Mouse (Mus musculus) frontal cortex, adult (tissue): ENCODE measurements around the gene Twf1.

ENCODE experiments used
- ATAC-seq: cut with Nextera tagmentation; 2 replicates; pipeline ENCODE4 v1.9.2; 2017; ENCODE audit warnings: mild to moderate bottlenecking, moderate library complexity, mixed read lengths; ENCODE audit not compliant: low TSS enrichment

The Twf1 gene

GRCm38 (mm10) chr15:94574566-94575268 lies 15.0 kb downstream of the Twf1 start:
- ATAC-seq = no peak

DNA sequence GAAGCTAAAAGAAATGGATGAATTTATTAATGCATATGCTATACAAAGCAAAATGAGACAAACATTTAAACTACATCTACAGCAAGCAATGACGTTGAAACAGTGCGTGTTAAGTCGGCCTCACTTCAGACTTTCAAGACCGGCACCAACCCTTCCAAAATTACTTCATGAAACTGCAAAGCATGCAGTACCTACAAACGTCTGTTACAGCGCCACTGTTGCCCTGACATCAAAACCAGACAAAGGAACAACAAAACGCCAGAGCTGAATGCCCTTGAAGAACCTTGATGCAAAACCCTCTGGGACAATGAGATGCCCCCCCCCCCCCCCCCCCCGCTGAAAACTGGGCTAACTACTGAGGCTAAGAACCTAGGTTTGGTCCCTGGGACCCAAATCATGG lies 16.9 kb downstream of the Twf1 start:
- ATAC-seq = no peak

GRCm38 (mm10) chr15:94571501-94571900 lies 18.2 kb downstream of the Twf1 start:
- no peak for ATAC-seq

DNA sequence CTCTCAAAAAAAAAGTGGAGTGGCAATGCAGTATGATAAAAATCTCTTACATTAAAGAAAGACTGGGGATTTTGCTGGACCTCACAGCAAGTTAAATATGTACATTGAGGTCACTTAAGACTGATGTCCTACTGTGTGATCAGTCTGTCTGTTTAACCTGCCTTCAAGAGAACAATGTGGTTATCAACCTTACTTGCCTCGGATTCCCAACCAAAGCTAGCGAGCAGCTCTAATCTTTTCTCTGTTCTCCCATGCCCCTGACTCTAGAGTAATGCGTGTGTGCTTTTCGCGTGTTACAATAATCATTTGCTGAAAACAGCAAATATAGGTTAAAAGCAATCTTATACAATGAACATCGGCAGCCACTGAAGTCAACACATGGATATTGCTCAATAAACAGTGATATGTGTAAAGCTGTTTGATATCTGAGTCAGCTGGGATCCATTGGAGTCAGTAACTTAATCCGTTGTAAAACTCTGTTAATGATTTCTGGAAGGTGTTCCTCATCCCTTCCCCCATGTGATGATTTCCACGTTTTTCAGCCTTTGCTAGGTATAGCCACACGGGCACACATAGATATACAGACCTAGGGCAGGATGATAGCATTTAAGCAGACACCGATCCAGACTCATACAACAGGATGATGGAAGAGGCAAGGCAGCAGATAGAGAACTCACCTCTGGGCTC lies 21.1 kb downstream of the Twf1 start:
- no peak for ATAC-seq

GRCm38 (mm10) chr15:94565854-94566253 lies 23.8 kb downstream of the Twf1 start:
- ATAC-seq = no peak

DNA sequence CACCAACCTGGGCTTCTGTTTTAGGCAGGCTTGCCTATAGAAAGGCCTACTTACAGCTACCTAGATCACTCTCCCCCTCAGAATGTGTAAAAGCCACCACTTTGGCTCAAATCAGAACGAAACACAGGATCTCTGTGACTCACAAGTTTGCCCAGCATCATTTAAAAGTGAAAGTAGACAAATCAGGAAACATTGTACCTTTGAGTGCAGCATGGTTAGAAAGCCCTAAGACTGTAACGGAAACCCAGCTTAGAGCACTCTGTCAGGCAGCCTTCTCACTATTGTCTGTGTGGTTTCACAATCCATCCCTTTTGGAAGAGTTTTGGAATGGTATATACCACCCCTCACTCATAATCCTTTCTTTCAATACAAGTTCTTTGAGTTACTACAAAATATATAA lies 24.8 kb downstream of the Twf1 start:
- ATAC-seq = no peak

DNA sequence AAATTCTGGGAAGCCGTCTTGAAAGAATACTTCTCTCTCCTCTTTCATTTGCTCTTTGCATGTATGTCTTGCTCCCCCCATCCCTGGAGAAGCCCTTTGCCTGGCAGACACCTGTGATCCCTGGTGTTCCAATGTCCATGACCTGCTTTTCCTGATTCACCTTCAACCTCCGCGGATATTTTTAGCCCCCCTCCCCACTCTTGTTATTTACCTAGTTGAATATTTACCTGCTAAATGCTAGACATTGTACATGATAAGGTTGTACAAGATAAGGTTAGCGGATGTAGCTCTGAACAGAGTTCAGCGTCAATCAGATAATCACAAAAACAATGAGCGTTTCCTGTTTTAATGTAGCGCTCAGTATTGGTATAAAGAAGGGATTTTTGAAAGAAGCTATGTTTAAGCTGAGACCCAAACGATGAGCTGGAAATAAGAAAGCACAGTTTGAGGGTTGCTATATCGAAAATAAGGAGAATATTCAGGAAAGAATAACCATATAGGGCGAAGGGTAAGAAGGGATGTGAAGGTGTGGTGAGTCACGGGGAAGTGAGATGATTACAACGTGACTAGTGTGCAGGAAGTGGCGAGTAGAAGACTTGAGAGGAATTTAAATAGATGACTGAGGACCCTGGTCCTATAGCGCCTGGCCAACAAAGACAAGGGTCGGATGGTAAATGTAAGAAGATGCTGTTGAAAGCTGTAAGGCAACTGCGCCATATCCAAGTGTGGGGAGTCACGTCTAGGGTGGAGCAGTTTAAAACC lies 30.6 kb downstream of the Twf1 start:
- ATAC-seq = no peak

DNA sequence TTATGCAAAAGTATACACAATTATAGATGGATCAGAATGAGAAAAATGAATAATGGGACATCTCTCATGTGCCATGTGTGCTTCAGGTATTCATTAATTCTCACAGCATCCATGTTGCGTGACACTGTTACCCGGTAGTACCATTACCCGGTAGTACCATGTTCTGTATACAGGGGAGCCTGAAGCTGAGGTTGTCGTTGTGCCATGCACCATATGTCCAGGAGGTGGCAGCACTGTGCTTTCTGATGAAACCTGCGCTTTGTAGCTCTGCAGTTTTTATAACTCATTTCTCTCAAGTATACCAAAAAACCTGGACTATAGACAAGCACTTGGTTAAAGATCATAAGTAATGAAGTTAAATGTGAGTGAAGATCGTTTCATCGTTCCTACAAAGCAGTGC lies 32.2 kb downstream of the Twf1 start:
- ATAC-seq = peak; percentile 95

DNA sequence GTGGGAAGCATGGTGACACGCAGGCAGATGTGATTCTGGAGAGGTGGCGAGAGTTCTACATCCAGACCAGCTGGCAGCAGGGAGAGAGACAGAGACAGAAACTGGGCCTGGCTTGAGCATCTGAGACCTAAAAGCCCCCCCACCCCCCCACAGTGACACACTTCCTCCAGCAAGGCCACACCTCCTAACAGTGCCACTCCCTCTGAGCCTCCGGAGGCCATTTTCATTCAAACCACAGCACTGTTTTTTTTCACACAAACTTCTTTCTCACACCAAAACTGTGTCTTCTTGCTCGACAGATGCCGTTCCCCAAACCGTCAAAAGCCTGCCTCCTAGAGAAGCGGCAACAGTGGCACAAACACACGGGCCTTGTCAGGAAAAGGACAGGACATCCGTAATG lies 36.2 kb downstream of the Twf1 start:
- ATAC-seq = no peak

DNA sequence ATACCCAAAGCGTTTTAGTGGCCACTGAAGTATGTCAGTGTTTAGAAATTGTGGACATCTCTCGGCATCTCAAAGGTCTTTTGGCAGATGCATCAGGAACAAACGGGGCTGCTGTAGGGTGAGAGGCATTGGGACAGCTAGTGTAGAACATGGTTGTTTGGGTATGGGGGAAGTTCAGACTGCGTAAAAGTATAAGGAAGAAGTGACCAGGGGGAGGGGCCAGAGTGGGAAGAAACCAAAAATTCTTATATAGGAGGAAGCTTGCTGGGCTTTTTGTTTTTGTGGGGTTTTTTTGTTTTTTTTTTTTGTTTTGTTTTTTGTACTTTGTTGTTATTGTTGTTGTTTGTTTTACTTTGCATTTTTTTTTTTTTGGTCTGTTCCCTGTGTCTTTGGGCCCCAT lies 44.8 kb downstream of the Twf1 start:
- ATAC-seq = no peak

DNA sequence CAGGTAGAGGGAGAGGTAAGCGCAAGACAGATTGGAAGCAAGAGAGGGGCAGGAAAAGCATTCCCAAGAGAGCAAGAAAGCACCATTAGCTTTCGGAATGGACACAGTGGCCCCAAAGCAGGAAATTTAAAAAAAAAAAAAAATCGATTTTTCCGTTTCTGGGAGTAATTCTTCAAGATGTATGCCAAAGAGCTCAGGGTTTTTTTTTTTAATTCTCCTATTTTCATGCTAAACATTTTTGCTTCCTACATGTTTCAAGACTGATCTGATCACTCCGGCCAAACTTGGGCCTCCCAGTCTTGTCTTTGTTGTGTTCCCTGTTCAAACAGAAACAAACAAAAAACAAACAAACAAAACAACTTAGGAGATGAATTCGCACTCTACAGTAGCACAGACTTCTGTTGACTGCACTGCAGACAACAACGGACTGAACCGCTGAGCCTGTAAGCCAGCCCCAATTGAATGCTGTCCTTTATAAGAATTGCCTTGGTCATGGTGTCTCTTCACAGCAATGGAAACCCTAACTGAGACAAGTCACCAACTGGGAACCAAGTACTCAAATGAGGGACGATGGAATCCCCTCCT lies 45.5 kb downstream of the Twf1 start:
- no peak for ATAC-seq

DNA sequence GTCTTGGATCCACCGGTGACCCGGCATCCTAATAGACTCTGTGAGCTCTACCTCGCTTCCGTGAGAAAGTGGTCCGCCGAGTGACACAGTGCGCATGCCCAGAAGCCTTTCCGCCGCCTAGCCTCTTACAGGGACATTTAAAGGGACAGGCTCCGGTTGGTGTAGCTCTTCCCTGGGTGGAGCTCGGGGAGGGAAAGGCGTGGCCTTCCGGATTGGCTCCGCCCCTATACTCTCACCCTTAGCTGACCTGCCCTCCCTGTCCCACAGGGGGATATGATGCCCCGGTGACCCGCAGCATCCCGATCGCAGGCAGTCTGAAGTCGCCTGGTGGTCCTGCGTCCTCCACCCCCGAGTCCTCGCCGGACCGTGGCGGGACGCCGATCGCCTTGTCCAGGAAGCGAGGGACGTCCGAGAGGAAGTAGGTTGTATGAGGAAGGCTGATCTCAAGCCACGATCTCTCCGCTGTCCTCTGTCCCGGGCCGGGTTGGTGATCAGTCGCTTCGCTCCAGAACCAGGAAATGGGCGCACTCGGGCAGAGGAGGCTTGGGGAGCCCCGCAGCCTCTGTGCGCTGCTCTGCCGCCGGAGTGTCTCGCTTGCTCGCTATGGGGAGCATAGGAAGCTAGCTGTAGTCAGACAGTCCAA lies 46.2 kb downstream of the Twf1 start, which contains the start of the genes Pus7l and Irak4:
TSS of gene Pus7l (minus strand) at position 139 of the 643 bp plus-strand sequence.
TSS of gene Irak4 (plus strand) at position 235 of the 643 bp plus-strand sequence.
- ATAC-seq = peak; percentile 97

DNA sequence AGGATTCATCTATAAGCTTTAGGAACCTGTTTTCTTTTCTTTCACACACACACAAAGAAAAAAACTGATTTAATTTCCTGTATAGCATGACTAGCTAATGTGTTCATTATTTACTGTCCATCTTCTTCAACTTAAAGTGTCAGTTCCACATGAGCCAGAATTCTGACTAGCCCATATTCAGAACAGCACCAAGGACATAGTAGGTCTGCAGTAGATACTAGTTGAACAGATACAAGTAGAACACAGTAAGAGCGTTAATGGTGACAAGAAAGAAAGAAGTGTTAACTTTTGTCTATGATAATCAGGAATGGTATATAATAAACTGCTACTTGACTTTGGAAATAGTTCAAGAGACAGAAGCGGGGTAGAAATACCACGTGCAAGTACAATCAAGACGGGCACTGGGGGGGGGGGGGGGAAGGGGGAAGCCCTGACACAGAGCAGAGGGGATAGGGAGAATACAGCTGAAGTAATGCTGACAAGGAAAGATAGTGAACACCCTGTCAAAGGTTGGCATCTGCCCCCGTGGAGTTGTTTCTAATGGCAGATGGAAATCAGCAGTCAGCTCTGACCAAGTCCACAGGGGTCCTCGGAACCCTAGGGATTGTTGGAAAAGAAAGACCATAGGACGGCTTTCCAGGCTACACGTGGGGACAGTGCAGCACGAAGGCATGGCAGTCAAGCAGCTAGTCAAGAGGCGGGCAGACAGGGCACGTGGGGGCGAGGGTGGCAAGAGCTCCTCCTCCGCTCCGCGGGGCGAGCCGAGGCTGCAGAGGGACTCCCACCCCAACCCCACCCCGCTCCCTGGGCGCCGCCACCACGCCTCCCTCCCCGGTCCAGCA lies 46.9 kb downstream of the Twf1 start:
- peak; percentile 82 for ATAC-seq

DNA sequence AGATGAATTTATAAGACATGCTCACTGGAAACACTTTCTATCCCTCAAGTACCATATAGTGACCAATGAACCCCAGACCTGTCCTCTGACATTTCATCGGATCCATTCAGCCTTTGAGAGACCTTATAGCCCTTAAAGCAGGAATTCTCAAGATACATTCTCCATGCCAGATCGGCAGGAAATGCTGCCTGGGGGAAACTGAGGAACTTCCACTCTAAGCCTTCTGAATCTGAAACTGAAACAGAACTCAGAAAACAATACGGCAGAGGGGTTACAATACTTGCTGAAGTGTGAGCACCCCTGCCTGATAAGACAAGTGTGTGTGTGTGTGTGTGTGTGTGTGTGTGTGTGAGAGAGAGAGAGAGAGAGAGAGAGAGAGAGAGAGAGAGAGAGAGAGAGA lies 50.4 kb downstream of the Twf1 start:
- ATAC-seq = no peak

- no peak for ATAC-seq
These were observed 54.2 kb downstream of the Twf1 start for GRCm38 (mm10) chr15:94535521-94535920.

GRCm38 (mm10) chr15:94532956-94533355 lies 56.7 kb downstream of the Twf1 start:
- peak; percentile 31; the same call in 1 of the 2 replicates for ATAC-seq

GRCm38 (mm10) chr15:94532306-94532705 lies 57.4 kb downstream of the Twf1 start:
- ATAC-seq = no peak

DNA sequence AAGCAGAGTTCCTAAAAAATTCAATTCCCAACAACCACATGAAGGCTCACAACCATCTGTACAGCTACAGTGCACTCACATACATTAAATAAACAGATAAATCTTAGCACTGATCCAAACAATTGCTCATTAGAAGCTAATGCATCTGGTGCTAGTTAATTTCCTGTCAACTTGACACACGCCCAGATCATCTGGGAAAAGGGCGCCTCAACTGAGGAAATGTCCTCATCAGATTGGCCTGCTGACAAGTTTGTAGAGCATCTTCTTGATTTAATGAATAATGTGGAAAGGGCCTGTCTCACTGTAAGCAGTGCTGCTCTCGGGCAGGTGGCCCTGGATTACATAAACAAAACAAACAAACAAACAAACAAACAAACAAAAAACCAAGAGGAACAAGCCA lies 59.2 kb downstream of the Twf1 start:
- no peak for ATAC-seq
